Mouse (Mus musculus): Measurements from ENCODE around the gene Mettl6.

Mettl6 gene

DNA sequence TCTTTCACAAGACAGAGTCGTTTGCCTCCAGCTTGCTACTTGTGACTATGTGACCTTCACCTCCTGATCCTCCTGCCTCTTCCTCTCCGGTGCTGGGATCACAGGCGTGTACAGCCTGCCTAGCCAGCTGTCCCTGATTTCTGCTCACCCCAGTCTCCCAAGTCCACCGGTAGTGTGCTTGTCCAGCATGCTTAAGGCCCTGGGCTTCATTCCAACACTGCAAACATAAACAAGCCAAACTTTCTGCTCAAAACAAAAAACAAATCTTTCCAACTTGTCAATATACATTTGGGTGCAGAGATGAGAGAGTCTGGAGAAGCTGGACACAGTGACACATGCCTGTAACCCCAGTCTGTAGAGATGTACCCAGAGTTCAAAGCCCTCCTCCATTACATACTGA lies 62.4 kb downstream of the Mettl6 start:
- DNase-seq (ENCODE audit: low spot score), result no peak

DNA sequence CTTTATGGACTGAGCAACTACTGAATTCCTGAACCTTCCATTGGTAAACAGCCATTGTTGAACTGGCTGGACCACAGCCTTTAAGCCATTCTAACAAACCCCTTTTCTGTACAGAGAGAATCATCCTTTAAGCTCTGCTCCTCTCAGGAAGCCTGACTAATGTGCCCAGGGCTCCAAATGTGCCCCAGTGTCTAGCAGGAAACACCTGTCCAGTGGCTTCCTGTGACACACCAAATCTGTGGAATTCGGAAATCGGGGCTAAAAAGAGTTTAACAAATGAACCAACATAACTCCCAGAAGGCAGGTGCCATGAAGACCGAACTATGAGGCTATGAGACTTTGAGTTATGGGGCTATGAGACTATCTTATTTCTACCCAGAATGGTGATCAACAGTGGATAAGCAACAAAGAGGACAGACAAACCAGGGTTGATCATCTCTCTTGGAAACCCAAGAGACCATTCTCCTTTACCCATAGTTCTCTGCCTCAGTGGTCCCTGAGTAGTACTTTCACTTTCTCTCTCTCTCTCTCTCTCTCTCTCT lies 63.0 kb downstream of the Mettl6 start:
- DNase-seq (ENCODE audit: low spot score), result no peak

DNA sequence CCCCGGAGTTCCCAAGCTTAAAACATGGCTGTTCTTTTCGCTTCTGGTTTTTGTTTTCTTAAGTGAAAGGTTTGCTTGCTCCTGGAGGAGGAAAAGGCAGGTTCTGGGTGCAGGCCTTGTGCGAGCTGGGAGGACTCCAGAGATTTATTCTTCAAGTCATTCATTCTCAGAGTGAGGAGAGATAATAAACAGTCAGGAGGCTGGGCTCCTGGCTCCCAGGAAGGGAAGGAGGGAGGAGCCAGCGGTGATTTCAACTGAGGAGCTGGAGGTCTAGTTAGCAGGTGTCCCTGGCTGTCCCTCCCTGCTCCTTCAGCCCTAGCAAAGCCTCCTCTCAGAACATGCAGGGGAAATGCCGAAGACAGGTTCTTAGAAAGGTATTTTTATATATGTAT lies 65.8 kb downstream of the Mettl6 start:
- DNase-seq (ENCODE audit: low spot score), result no peak

DNA sequence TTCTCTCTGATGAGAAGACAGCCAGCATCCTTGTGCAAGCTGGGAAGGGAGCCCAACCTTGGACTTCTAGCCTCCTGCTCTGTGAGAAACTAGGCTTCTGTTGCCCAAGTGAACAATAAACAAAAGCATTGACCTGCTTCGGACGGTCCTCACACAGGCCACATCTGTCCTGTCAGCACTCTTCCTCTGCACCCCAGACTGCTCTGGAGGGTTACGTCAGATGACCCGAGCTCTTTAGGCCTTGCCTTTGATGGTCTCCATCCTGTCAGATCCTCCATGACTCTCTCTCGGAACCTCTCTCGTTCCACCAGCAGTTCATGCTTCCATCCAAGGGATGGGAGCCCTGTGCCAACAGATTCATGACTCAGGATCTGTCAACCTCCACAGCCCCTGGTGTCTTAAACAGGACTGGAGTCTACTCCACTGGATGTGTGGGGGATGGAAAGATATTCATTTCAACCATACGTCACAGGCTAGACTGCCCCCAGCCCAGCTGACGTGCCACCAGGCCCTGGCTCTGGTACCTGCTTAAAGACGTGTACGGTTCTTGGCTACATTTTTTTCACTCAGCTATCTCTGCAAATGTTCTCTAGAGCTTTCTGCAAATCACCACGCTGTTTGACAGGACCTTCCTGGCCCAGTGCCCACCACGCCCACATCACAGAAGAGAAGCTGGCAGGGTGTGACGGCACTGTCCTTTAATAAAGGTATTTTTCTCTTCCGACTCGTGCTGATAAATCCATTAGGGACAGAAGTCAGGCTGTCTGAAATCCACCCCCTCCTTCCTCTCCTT lies 66.4 kb downstream of the Mettl6 start:
- DNase-seq (ENCODE audit: low spot score), result no peak
